Mouse (Mus musculus) urinary bladder, adult 2 months (tissue): Measurements from ENCODE around the gene Scgb1a1. TPM values are rescaled to one million over a fixed set of nuclear protein-coding genes. Genes with fewer than 3 reads are reported as not detected.
"Not testable (repeated sequence)": the region's sequence is repeated elsewhere in the genome, so short reads cannot be mapped to it uniquely, and the experiment has no call there.

Experiments
- DNase-seq: peaks from one replicate; pipeline ENCODE4 v3.0.0; 2022; ENCODE audit warnings: low spot score
- polyA plus RNA-seq: library from polyadenylated mRNA; depleted of rRNA; stranded (reverse); fragments of >200 nt; gene quantifications from 2 replicates; pipeline ENCODE4 v1.2.3, GENCODE M21; 2012; rRNA removed

The Scgb1a1 gene
- polyA plus RNA-seq: 0.23 TPM in 1 of 2 replicates, not detected in the other

DNA sequence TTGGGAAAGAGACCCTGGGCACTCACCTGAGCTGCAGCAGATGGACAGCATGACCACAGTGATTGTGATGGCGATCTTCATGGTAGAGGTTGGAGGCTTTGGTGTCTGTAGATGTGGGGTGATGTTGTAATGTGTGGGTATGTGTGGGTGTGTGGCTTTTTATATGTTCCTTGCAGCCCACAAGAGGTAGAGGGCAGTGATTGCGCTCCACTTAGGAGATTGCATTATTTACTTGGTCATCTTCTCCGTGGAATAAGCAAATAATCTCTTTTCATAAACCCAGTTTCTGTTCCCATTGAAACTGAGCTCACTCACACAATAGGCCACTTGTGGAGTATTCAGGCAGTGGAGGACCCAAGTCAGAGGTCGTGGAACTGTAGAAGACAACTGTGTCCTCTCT, at the start of gene Scgb1a1:
Scgb1a1 (minus strand) TSS at position 138 of the 400 bp plus-strand sequence.
- DNase-seq: no peak

DNA sequence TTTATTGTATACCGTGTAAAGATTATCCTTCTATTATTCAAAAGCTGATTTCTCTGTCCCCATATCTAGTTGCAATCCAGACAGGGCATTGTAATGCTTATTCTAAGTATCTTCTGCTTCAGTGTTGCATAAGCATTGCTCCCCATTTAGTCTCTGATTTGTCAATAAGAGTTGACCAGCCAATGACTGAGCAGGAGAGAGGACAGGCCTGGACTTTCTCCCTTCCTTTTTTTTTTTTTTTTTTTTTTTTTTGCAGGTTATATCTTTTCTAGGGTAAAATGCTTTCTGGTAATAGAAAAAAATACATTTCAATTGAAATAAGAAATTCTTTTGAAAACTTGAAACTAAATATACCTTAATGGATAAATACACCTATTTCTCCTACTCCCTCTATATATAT, 49.4 kb upstream of the Scgb1a1 start:
- no peak for DNase-seq

DNA sequence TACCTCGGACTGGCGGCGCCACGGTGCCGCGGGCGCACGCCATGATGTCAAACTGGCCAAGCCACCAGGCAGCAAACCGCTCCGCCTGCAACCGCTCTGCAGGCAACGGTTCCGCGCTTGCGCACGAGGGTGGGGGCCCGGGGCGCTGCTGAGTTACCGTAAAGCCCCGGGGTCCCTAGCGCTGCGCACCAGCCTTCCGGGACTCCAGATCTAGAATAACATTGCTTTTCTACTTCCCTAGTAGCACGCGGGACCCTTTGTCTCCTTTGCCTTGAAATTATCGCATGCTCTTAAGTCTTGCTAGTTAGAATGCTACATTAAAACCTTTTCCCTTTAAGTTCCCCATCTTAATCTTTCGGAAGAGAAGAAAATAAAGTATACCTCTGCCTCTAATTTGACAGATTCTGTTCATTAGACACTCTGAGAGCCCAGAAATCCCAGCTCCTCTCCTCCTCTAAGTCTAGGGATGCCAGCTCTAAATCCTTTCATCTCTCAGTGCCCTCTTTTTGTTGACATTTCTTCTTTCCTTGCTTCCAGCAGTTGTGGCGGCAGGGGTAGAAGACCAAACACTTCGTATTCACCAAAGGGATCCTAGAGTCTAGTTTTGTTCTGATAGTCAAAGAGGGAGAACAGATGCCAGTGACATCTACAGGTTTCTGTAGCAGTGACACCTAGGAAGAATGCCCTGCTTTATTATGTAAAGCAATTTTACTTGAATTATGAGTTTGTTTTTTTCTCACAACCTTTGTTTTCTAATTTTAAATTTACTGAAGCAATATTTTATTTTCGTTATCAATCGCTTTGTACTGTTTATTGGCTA, 48.0 kb upstream of the Scgb1a1 start, which contains the start of gene Asrgl1:
Asrgl1 (minus strand) TSS at position 125 of the 820 bp plus-strand sequence.
- DNase-seq: peak; percentile 69

DNA sequence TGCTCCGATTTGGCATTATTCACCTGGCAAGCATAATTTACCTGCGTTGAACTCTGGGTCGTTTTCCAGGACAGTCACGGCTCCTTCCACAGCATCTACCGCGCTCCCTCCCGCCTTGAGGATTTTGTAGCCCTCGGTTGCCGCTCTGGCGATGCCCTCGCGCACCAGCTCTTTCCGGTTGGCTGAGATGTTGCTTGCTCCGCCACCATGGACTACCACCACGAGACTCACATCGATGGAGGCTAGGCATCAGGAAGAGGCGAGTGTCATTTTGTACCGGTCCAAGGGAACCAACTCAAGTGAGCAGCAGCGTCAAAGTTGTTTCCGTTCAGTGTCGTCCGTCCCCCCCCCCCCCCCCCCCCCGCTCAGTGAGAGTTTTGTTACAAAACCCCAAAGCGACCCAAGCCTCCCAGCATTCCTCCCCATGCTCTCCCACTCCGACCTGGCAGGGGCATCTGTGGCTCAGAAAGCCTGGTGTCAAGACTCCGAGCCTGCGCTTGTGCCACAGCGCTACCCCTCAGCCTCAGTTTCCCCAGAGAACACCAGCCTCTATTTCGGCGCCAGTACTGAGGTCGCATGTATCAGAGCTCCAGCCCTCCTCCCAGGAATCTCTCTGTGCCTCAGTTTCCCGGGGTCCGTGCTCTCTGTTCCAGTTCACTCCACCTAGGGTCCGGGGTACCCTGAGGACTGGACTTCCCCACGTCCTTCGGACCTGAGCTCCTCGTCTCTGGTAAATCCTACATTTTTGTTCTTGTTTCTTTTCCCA, 47.2 kb upstream of the Scgb1a1 start:
- DNase-seq: no peak

DNA sequence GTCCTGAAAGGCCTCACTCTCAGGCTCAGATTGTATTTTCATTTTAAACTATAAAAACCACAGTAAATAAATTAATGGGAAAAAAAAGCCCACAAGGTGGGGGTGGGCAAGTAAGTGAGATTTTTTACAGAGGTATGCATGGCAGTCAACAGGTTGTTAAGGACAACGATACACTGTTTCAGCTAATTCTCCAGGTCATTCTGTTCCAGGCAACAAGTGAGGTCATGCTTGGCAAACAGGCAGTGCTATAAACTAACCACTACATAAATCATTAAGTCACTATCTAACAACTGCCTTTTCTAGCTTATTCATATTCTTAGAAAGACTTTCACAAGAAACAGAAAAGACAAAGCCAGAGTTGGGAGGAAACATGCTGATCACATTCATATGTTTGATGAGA, 42.2 kb upstream of the Scgb1a1 start:
- no peak for DNase-seq

DNA sequence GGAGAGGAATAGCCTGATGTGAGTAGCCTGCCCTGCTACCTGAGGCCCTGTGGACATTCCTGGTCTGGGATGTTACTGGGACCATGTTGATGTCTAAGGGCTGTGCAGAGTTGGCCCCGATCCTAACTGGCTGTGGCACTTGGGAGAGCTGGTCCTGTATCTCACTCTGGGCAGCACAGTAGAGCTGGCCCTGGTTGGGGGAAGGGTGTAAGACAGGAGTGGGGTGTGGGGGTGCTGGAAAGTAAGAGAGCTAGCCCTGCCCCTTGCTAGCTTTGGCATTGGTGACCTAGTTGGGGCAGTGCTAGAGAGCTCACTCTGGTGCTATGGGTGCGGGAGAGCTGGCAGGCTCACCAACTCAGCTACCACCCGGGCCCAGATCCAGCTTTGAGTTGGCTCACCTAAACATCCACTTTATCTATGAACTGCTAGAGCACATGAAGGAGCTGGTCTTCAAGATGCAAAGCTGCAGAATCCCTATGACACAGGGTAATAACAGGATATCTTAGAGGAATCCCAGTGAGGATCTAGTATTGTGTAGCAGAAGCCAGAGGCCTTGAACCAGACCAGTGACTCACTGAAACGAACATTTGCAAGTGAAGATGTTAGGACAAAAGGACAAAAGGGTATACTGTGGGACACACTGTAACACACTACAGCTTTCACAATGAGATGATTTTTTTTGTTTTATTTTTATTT, 40.9 kb upstream of the Scgb1a1 start:
- DNase-seq: no peak

DNA sequence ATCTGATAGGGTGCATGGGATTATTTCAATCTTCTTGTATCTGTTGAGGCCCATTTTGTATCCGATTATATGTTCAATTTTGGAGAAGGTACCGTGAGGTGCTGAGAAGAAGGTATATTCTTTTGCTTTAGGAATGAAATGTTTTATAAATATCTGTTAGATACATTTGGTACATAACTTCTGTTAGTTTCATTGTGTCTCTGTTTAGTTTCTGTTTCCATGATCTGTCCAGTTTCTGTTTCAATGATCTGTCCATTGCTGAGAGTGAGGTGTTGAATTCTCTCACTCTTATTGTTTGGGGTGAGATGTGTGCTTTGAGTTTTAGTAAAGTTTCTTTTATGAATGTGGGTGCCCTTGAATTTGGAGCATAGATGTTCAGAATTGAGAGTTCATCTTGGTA, 36.2 kb upstream of the Scgb1a1 start:
- not testable (repeated sequence) for DNase-seq

DNA sequence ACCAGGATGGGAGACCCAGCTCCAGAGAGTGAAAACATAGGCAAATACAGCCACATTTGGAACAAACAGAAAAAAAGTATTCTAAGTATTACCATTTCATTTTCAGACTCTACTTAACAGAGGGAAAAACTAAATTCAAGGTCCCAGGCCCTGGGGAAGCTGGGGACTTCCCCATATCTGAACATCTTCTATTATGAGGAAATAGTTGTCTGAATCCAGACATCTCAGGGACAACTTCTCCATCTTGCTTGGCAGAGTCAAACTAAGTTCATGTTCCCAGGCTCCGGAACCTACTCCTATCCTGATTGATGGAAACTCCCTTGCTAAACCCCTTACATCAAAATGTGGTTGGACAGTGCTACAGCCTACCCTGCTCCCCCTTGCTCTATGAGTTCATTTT, 34.6 kb upstream of the Scgb1a1 start:
- DNase-seq: no peak

DNA sequence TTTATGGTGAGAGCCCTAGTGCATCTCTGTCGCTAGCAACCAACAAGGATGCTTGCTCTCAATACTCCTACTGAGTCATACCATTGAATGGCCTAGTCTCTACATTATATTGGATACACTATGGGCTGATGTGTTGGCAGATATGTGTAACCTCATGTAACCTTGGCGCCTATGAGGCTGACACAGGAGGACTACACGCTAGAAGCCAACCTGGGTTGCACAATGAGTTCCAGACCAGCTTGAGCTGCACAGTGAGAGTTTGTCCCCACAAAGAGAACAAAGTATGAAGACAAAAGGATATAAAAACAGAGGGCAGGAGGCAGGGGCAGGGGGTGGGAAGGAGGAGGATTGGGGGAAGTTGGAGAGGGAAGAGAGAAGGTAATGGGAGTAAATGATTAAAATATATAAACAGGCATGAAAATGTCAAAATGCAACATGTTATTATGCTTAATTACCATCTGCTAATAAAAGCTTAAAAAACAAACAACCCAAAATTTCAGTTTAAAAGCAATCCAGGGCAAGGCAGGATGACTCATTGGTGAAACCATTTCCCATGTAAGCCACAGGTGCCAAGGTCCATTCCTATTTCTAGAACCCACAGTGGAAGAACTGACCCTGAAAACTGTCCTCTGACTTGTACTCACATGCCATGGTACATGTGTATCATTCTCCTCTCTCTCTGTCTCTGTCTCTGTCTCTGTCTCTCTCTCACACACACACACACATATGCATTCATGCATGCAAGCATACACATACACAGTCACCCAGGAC, 32.1 kb upstream of the Scgb1a1 start:
- no peak for DNase-seq

DNA sequence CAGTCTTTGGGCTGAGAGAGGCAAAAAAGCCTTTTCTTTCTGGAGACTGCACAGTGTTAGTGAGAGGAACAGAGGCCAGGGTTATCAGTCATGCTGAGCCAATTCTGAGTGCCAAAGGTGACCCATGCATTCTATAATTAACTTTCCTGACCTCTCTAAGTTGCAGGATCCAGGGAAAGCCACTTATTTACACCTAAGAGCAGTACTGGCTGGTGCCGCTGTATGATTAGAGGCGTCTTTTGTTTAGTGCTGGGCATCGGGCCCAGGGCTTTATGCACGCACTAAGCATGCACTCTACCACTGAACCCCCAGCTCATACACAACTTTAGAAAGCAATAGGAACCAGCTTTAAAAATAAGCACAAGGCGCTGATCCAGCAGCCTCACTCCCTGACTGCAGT, 29.5 kb upstream of the Scgb1a1 start:
- no peak for DNase-seq

DNA sequence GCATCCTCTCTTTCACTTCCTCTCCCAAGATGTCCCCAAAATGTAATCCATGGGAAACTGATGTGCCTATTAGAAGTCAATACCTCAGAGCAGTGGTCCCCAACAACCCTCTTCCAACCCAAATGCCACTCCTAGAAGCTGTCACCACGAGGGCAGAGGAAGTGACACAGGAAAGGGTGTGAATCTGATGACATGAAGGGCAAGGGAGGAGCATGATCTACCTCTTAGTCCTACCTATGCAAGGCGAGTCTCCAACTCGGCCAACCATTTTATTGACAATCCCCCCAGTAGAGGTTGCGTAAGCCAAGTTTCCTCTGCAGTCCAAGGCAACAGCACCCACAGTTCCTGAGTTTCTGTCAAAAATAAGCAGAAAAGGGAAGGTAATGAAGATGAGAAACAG, 28.5 kb upstream of the Scgb1a1 start:
- DNase-seq: no peak

DNA sequence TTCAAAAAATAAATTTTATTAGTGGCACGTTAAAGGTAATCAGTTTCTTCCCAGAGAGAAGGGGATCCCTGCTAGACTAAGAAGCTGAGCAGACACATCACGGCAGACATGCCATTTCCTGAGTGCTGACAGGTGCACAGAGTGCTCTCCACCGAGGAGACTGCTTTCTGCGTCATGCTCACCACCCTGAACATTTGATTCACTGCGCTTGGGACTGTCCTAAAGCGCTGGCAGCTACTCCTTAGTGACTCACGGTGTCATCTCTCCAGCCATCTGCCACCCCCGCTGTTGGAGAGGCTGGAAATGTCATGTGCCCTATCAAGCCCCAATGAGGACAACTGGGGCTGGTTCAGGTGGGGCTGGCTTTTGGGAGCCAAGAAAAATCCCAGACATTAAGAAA, 24.3 kb upstream of the Scgb1a1 start:
- DNase-seq: no peak

DNA sequence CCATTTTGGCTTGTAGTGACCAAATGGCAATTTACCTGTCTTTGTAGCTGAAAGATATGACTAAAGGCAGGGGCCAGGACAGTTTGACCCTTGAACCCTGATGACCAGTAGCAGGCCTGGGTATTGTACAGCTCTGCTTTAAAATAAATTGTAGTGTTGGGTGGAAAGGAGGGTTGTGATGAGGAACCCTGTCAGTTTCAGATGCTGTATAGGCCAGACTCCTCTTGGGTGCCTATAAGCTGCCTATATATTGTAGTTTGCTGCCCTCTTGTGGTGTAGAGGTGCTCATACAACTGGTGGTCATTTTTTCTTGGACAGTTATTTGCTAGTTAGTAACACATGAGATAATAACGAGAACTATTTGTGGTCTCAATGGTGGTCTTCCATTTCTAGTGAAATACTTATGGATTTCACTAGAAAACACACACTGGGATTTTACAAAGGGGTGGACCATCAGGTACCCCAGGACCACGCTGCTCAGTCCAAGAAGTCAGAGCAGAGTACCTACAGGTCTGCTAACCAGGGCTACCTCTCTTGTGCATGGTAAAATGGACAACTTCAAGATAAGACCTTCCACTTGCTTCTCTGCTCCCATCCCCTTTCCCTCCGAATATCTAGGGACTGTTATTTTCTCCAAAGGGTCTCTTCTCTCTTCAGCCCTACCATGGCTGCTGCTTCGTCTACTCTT, 22.6 kb upstream of the Scgb1a1 start:
- no peak for DNase-seq

DNA sequence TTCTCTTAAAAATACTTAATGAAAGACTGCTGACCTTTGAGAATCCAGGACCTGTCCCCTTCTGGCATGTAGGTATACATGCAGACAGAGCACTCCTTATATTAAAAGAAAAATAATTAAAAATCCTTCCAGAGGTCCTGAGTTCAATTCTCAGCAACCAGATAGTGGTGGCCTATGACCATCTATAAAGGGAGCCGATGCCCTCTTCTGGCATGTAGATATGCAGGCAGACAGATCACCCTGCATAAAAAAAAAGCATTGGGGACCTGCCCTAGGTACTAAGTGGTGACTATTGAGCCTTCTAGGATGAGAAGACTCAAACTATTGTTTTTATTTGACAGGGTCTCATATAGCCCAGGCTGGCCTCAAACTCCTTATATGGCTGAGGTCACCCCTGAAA, 20.8 kb upstream of the Scgb1a1 start:
- no peak for DNase-seq

DNA sequence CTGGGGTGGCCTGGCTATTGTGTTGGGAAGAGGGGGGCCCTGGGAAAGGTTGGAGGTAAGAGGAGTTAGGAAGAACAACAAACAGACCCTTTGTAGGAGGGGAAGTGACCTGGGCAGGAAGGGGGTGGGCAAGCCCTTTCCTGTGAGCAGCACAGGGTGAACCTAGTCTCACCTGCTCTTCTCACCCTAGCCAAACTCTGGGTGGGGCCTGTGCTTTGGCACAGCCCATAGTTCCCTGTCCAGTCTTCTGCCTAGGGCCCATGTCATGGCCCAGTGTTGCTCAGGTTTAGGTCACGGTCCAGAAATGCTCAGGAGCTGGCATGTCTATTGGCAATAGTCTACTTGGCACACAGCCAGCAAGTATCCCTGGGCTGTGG, 19.6 kb upstream of the Scgb1a1 start:
- no peak for DNase-seq

DNA sequence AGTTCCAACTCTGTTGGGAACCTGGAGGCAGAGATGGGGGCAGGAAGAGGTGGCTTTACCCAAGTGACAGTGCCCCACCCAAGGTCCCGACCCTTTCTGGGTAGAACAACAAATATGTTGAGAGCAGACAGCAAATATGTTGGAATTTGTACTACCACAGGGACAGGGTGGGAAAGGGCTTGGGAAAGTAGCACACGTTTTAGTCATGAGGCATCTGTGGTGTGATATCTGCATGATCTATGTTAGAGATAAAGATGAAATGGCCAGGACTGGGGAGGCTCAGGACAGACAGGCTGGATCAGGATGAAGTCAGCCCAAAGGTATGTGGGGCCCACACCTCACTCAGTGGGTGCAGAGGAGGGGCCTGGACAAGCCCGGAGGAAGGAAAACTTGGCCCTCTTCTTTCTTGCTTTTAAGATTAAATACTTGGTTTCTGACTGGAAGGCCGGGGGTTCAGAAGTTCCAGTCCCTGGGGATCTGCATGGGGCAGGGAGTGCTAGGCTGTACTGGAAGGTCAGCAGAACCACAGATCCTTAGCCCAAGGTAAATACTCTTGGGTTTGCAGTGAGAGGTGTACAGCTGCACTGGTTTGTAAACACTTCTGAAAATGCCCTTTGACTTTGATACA, 19.1 kb upstream of the Scgb1a1 start:
- DNase-seq: peak; percentile 47

DNA sequence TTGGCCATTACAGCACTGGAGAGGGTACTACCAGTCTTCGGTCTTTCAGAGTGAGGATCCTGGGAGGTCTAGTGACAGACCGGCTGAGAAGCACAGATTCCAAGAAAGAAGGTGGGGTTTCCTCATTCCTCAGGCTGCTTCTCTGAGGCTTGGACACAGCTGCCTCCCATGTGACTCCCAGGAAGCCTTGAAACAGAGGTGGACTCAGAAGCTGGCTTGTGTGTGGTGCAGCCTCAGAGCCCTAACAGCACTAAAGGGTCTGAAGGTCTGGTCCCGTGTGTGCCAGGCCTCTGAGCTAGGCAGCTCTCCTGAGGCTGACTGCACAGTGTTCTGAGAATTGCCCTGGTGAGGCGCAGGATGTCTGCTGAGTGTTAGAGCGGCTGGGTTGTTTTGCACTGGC, 18.3 kb upstream of the Scgb1a1 start:
- peak; percentile 28 for DNase-seq

DNA sequence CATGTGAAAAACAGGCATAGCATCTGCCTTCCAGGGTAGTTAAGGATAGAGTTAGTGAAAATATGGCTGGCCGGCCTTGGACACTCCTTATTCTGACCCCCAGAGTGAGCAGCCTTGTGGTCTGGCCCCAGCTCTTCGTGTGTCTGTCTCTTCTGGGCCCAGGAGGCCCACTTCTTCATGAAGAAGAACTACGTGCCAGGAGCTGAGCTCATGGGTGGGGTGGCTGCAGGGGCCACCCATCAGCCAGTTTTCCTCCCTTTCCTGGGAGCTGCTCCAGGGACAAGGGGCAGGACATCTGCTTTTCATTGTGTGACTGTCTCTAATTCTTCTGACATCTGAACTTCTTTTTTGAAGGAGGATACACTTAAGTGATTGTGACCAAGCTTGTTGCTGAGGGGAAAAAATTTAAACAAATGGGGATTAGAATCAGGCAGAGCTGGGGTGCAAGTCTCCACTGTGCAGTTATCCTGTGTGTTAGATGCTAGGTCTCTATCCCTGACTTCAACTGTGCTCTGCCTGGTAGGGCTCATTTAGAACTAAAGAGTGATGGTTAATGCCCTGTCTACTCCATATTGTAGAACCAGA, 17.4 kb upstream of the Scgb1a1 start:
- DNase-seq: peak; percentile 18

DNA sequence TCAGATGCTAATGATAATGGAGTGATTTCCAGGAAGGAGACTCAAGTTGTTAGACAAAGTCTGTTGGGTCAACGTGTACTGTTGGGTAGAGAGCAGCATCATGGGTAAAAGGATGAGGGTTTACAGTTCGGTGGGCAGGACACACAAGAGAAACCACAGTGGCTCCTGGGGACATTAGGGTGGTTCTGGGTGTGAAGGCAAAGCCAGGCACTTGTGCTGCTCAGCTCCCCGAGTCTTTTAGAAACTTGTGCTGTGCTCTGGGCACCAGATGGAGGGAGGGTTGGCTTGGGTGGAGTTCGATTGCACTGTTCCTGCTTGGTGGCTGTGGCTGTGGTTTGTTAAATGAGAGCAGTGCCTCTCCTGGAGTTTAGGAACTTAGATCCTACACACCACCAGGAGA, 16.2 kb upstream of the Scgb1a1 start:
- DNase-seq: no peak

DNA sequence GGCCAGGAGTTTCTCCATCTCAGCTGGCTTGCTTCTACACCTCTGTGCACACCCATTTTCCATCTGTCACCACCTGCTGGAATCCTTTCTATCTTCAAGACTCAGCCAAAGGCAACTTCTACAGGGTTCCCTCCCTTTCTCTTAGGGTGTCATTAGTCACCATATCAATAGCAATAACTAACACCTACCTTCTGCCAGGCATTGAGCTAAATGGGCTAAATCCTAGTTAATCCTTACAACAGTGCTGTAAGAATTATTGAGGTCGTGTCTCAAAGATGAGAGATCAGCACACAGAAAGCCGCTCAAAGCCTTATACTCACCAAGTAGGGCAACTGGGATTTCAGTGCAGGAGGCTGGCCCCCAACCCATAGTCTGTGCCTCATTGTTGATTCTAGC, 13.3 kb upstream of the Scgb1a1 start:
- peak; percentile 13 for DNase-seq
